Mouse (Mus musculus) midbrain, embryonic 16.5 days (tissue): ENCODE results near the gene Ankzf1. TPM values are rescaled to one million over a fixed set of nuclear protein-coding genes. Genes with fewer than 3 reads are reported as not detected.
"Not testable (repeated sequence)": the region's sequence is repeated elsewhere in the genome, so short reads cannot be mapped to it uniquely, and the experiment has no call there.

Experiments used
- ATAC-seq: fragments of 200-750 bp; cut with Nextera tagmentation; 2 replicates; pipeline ENCODE4 v1.8.0; 2017; ENCODE audit warnings: moderate TSS enrichment
- H3K27ac ChIP-seq: fragments of 300-500 bp; sonication (generic); 2 replicates; pipeline ENCODE4 v1.5.1; 2014; ENCODE audit warnings: mild to moderate bottlenecking, low read length, mixed read lengths
- H3K27me3 ChIP-seq: fragments of 300-500 bp; sonication (generic); 2 replicates; pipeline ENCODE4 v1.6.1; 2014; ENCODE audit warnings: low read depth, low read length, mixed read lengths; ENCODE audit not compliant: control insufficient read depth, insufficient read depth
- H3K36me3 ChIP-seq: fragments of 300-500 bp; sonication (generic); 2 replicates; pipeline ENCODE4 v1.6.1; 2014; ENCODE audit warnings: mild to moderate bottlenecking, low read length, moderate library complexity, mixed read lengths; ENCODE audit not compliant: control insufficient read depth, insufficient read depth
- H3K4me1 ChIP-seq: fragments of 300-500 bp; sonication (generic); 2 replicates; pipeline ENCODE4 v1.6.1; 2014; ENCODE audit warnings: mild to moderate bottlenecking, low read length, mixed read lengths; ENCODE audit not compliant: control insufficient read depth, insufficient read depth
- H3K4me2 ChIP-seq: fragments of 300-500 bp; sonication (generic); 2 replicates; pipeline ENCODE4 v1.6.1; 2014; ENCODE audit warnings: mild to moderate bottlenecking, low read length, mixed read lengths
- H3K4me3 ChIP-seq: fragments of 300-500 bp; sonication (generic); 2 replicates; pipeline ENCODE4 v1.5.1; 2014; ENCODE audit warnings: low read depth, mild to moderate bottlenecking, low read length, moderate library complexity, mixed read lengths
- H3K9ac ChIP-seq: fragments of 300-500 bp; sonication (generic); 2 replicates; pipeline ENCODE4 v1.6.1; 2014; ENCODE audit warnings: low read depth, low read length, mixed read lengths
- H3K9me3 ChIP-seq: fragments of 300-500 bp; sonication (generic); replicated peaks from 2 replicates; pipeline ENCODE4 v1.6.1; 2014; ENCODE audit warnings: mild to moderate bottlenecking, low read length, mixed read lengths; ENCODE audit not compliant: control insufficient read depth, poor library complexity, severe bottlenecking
- WGBS: fragments of 180-500 bp; shearing (Covaris S2); extraction: QIAGEN DNeasy Blood & Tissue Kit; methylation state at CpG from one replicate; pipeline ENCODE4 v1.1.7; 2014; 5-methylcytosine and 5-hydroxymethylcytosine counted together
- polyA plus RNA-seq: library from polyadenylated mRNA; unstranded; fragments of >200 nt; fragmentation: Nextera tagmentation; extraction: Ambion mirVana; gene quantifications from 2 replicates; pipeline ENCODE4 v1.2.1, GENCODE M21; 2015

Ankzf1 gene
- polyA plus RNA-seq, 1 experiment from 2014 or later = 29.5 TPM

GRCm38 (mm10) chr1:75227653-75228052 is 35.7 kb downstream of the Ankzf1 start:
- WGBS = 65% methylated on average over 1 of the region's 1 CpGs

GRCm38 (mm10) chr1:75229158-75229557 is 37.2 kb downstream of the Ankzf1 start:
- no peaks in the 10 kb centered on the region for H3K4me1 ChIP-seq
- H3K9me3 ChIP-seq = no peaks in the 10 kb centered on the region
- H3K4me3 ChIP-seq = no peak overlapping the region
- 78% methylated on average over 4 of the region's 4 CpGs for WGBS
- no peak overlapping the region for H3K27ac ChIP-seq
- H3K36me3 ChIP-seq = no peaks in the 10 kb centered on the region
- no peak for ATAC-seq
- H3K9ac ChIP-seq = no peak overlapping the region
- no peak overlapping the region for H3K4me2 ChIP-seq
- H3K27me3 ChIP-seq = no peaks in the 10 kb centered on the region

More at GRCm38 (mm10) chr1:75227653-75228052, 35.7 kb downstream of the Ankzf1 start:
- no peak for ATAC-seq
- no peak overlapping the region for H3K9ac ChIP-seq
- H3K9me3 ChIP-seq = no peaks in the 10 kb centered on the region
- no peaks in the 10 kb centered on the region for H3K27me3 ChIP-seq
- no peak overlapping the region for H3K4me3 ChIP-seq
- H3K36me3 ChIP-seq = no peaks in the 10 kb centered on the region
- no peak overlapping the region for H3K4me2 ChIP-seq
- no peaks in the 10 kb centered on the region for H3K4me1 ChIP-seq
- H3K27ac ChIP-seq = no peak overlapping the region

GRCm38 (mm10) chr1:75230335-75230994 is 38.5 kb downstream of the Ankzf1 start:
- H3K36me3 ChIP-seq = no peaks in the 10 kb centered on the region
- H3K4me1 ChIP-seq = no peaks in the 10 kb centered on the region; the same call in 1 of the 2 replicates
- 76% methylated on average over 7 of the region's 7 CpGs for WGBS
- H3K4me2 ChIP-seq = no peak overlapping the region
- ATAC-seq = no peak
- no peaks in the 10 kb centered on the region for H3K9me3 ChIP-seq
- H3K27ac ChIP-seq = no peak overlapping the region
- no peaks in the 10 kb centered on the region for H3K27me3 ChIP-seq
- H3K4me3 ChIP-seq = no peak overlapping the region
- H3K9ac ChIP-seq = no peak overlapping the region

GRCm38 (mm10) chr1:75231224-75231623 is 39.3 kb downstream of the Ankzf1 start:
- H3K9ac ChIP-seq = no peak overlapping the region
- no peaks in the 10 kb centered on the region for H3K36me3 ChIP-seq
- WGBS = 81% methylated on average over 4 of the region's 4 CpGs
- no peaks in the 10 kb centered on the region for H3K9me3 ChIP-seq
- no peaks in the 10 kb centered on the region; the same call in 1 of the 2 replicates for H3K4me1 ChIP-seq
- no peak overlapping the region for H3K4me2 ChIP-seq
- no peak for ATAC-seq
- no peak overlapping the region for H3K27ac ChIP-seq
- no peaks in the 10 kb centered on the region for H3K27me3 ChIP-seq
- H3K4me3 ChIP-seq = no peak overlapping the region

- H3K27me3 ChIP-seq = no peaks in the 10 kb centered on the region
- no peak within 1 kb of the TSS for H3K4me2 ChIP-seq
- no peaks in the 10 kb centered on the region; the same call in 1 of the 2 replicates for H3K4me1 ChIP-seq
- no peaks in the 10 kb centered on the region for H3K9me3 ChIP-seq
- H3K27ac ChIP-seq = no peak within 1 kb of the TSS
- no peak for ATAC-seq
- no peaks in the 10 kb centered on the region for H3K36me3 ChIP-seq
- H3K4me3 ChIP-seq = no peak within 1 kb of the TSS
- 79% methylated on average over 5 of the region's 5 CpGs for whole genome bisulfite sequencing
- no peak within 1 kb of the TSS for H3K9ac ChIP-seq
These were observed 39.8 kb downstream of the Ankzf1 start, which contains the start of gene A630095N17Rik for GRCm38 (mm10) chr1:75231664-75232152. Gene A630095N17Rik (minus strand): TSS chr1:75232102.

GRCm38 (mm10) chr1:75232489-75232888 is 40.5 kb downstream of the Ankzf1 start:
- not testable (repeated sequence) for H3K36me3 ChIP-seq, H3K9ac ChIP-seq, ATAC-seq, H3K27me3 ChIP-seq, H3K27ac ChIP-seq, H3K9me3 ChIP-seq, H3K4me3 ChIP-seq, H3K4me2 ChIP-seq, H3K4me1 ChIP-seq
- 66% methylated on average over 4 of the region's 4 CpGs for WGBS

GRCm38 (mm10) chr1:75234606-75235005 is 42.7 kb downstream of the Ankzf1 start:
- peak overlapping the region; percentile 40; the same call in 1 of the 2 replicates for H3K9ac ChIP-seq
- peaks cover 8% of the 10 kb centered on the region for H3K4me1 ChIP-seq
- H3K9me3 ChIP-seq = no peaks in the 10 kb centered on the region
- no peak overlapping the region for H3K27ac ChIP-seq
- H3K27me3 ChIP-seq = no peaks in the 10 kb centered on the region
- 2% methylated on average over 8 of the region's 8 CpGs for WGBS
- H3K36me3 ChIP-seq = no peaks in the 10 kb centered on the region
- H3K4me2 ChIP-seq = no peak overlapping the region
- ATAC-seq = peak; percentile 58; the same call in 1 of the 2 replicates
- H3K4me3 ChIP-seq = no peak overlapping the region

- H3K4me2 ChIP-seq = peak within 1 kb of the TSS; percentile 65
- peak within 1 kb of the TSS; percentile 93 for H3K9ac ChIP-seq
- H3K9me3 ChIP-seq = no peaks in the 10 kb centered on the region
- H3K27ac ChIP-seq = peak within 1 kb of the TSS; percentile 90
- under 1% methylated on average over 63 of the region's 64 CpGs for WGBS
- H3K4me3 ChIP-seq = peak within 1 kb of the TSS; percentile 72
- H3K4me1 ChIP-seq = peaks cover 8% of the 10 kb centered on the region
- no peaks in the 10 kb centered on the region for H3K36me3 ChIP-seq
- H3K27me3 ChIP-seq = no peaks in the 10 kb centered on the region
- ATAC-seq = peak; percentile 88
These were observed 44.4 kb downstream of the Ankzf1 start, which contains the start of gene Dnajb2 for GRCm38 (mm10) chr1:75236117-75237050. Gene Dnajb2 (plus strand): TSS chr1:75236406.
